Mouse (Mus musculus) left cerebral cortex, postnatal 14 days (tissue): ENCODE measurements at regions not wholly inside any gene's neighbourhood (a gene's known extent, or its start where the extent isn't known, plus 50 kb on each side); places are given as distances from the start of the nearest gene placed in this dataset.
"Not testable (repeated sequence)": the region's sequence is repeated elsewhere in the genome, so short reads cannot be mapped to it uniquely, and the experiment has no call there.

Source experiments
- DNase-seq, 2 experiments: peaks; one replicate each; pipeline ENCODE4 v3.0.0; 2021 to 2022; ENCODE audit warnings: low spot score in 2 of 2, mixed read lengths in 1 of 2
- intact Hi-C: fragments of 180-260 bp; cut with DNase I; formaldehyde crosslinking; loops from one replicate; pipeline ENCODE4 v1.15.1; 2025

DNA sequence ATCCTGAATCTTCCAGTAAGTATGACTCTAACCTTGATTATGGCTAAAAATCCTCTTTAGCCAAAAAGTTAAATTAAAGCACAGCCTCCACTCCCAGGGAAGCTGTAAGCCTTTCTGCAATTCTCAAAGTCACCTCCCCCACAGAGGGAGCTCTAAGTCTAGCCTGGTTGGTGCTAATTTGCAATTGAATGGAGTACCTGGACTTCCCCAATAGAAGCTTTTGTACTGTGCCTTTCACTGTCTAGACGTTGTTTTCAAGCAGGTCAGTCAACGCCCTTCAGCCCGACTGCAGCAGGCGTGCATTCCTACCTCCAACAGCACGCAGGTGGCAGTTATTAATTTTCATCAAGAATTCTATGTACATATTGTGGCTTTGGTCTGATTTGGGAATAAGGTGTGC lies 87.2 kb downstream of the Catsperg2 start:
- DNase-seq, intact Hi-C loops: not testable (repeated sequence)

DNA sequence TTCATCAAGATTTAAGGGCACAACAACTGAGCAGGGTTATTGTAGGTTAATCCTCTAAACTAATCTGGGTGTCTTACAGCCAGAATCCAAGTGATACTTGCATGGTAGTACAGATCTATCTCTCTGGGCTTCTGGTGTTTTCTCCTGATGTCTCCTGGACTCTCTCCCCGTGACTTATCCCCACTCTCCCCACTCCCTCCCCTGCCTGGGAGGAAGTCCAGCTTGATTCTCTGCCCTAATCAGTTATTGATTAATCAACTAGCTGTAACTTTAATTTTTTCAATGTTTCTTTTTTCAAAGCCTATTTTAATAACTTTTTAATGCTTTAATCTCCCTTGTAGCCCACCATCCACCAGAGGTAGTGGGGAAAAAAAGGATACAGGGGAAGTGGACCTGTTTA lies 83.9 kb upstream of the Sipa1l3 start:
- DNase-seq = no peak
- intact Hi-C loops = no loop called here

DNA sequence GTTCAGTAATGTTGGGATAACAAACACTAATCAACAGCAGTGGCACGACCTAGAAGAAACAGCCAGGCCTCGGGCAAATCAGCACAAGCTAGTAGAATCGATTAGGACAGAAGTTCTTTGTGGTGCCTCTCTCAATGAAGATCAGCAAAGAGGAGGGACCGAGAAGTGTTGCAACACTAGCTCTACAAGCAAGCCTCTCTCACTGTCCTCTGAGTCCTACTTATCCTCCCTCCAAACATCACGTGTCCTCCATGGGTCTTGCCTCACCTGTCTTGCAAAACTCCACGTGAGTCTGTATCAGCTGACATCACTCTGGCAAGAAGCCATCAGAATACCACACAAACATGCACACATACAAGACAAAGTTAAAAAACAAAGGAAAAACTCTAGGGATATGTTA lies 82.9 kb upstream of the Sipa1l3 start:
- intact Hi-C loops = no loop called here
- no peak for DNase-seq

DNA sequence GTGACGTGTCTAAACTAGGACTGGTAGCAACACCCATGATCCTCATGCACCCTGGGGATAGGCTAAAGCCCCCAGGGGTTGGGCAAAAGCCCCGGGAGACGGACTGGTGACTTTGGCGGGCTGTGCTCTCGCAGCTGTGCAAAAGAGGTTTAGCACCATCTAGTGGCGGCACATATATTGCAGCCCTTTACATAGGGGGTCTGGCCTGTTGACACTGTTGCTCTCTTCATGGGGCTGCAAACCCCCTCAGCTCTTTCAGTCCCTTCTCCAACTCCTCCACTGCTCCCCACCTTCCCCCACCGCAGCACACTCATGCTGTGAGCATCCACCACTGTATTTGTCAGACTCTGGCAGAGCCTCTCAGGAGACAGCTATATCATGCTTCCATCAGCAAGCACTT lies 78.8 kb upstream of the Sipa1l3 start:
- intact Hi-C loops = not testable (repeated sequence)
- DNase-seq = peak; percentile 9 to 62

DNA sequence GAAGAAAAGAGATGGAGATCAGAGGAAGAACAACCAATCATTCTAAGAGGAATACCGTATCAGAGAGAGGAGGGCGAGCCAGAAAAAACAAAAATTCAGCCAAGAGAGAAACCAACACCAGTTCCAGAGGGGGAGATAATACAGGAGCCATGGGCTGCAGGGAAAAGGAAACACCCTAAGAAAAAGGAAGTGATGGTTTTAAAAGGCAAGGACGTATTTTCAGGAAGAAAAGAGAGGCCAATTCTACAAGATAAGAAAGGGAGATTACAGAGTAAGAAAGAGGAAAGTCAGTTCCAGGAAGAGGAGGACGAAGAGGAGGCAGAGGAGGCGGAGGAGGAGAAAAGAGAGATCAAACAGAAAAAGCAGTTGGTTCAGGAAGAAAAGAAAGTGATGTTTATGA lies 59.7 kb upstream of the Sipa1l3 start:
- no peak for DNase-seq
- intact Hi-C loops = no loop called here

DNA sequence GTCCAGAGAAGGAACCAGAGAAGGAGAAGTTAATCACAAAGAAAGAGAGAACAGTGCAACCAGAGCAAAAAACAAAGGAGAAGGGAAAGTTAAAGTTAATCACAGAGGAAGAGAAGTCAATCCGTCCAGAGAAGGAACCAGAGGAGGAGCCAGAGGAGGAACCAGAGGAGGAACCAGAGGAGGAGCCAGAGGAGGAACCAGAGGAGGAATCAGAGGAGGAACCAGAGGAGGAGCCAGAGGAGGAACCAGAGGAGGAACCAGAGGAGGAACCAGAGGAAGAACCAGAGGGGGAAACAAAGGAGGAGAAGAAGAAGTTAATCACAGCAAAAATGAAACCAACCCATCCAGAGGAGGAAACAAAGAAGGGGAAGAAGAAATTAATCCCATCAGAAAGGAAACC lies 57.2 kb upstream of the Sipa1l3 start:
- no peak for DNase-seq
- intact Hi-C loops = no loop called here
